Mouse (Mus musculus) liver, embryonic 13.5 days (tissue): Measurements from ENCODE around the gene Mreg. TPM values are rescaled to one million over a fixed set of nuclear protein-coding genes. Genes with fewer than 3 reads are reported as not detected.
"Not testable (repeated sequence)": the region's sequence is repeated elsewhere in the genome, so short reads cannot be mapped to it uniquely, and the experiment has no call there.

ENCODE experiments used
- ATAC-seq: fragments of 200-750 bp; cut with Nextera tagmentation; 2 replicates; pipeline ENCODE4 v1.8.0; 2017; ENCODE audit warnings: low read depth, mild to moderate bottlenecking, moderate number of reproducible peaks, moderate library complexity
- DNase-seq: peaks from one replicate; pipeline ENCODE4 v3.0.0; 2022
- H3K27ac ChIP-seq: fragments of 300-500 bp; sonication (generic); 2 replicates; pipeline ENCODE4 v1.5.1; 2015; ENCODE audit warnings: moderate library complexity, mild to moderate bottlenecking, inconsistent platforms
- H3K27me3 ChIP-seq: fragments of 300-500 bp; sonication (generic); 2 replicates; pipeline ENCODE4 v1.6.1; 2015; ENCODE audit warnings: mild to moderate bottlenecking, inconsistent platforms
- H3K36me3 ChIP-seq: fragments of 300-500 bp; sonication (generic); 2 replicates; pipeline ENCODE4 v1.6.1; 2015; ENCODE audit warnings: mild to moderate bottlenecking, inconsistent platforms
- H3K4me1 ChIP-seq: fragments of 300-500 bp; sonication (generic); replicated peaks from 2 replicates; pipeline ENCODE4 v1.6.1; 2015; ENCODE audit warnings: inconsistent platforms
- H3K4me2 ChIP-seq: fragments of 300-500 bp; sonication (generic); 2 replicates; pipeline ENCODE4 v1.6.1; 2015; ENCODE audit warnings: inconsistent platforms, mild to moderate bottlenecking, moderate library complexity
- H3K4me3 ChIP-seq: fragments of 300-500 bp; sonication (generic); replicated peaks from 2 replicates; pipeline ENCODE4 v1.5.1; 2015; ENCODE audit warnings: mild to moderate bottlenecking, inconsistent platforms
- H3K9ac ChIP-seq: fragments of 300-500 bp; sonication (generic); 2 replicates; pipeline ENCODE4 v1.6.1; 2015; ENCODE audit warnings: mild to moderate bottlenecking, inconsistent platforms
- H3K9me3 ChIP-seq: fragments of 300-500 bp; sonication (generic); replicated peaks from 2 replicates; pipeline ENCODE4 v1.6.1; 2016; ENCODE audit warnings: inconsistent platforms
- WGBS: fragments of 180-500 bp; shearing (Covaris S2); methylation state at CpG from one replicate; pipeline ENCODE4 v1.1.7; 2015; ENCODE audit not compliant: insufficient replicate concordance; 5-methylcytosine and 5-hydroxymethylcytosine counted together
- polyA plus RNA-seq: library from polyadenylated mRNA; unstranded; fragments of >200 nt; fragmentation: Nextera tagmentation; extraction: Ambion mirVana; gene quantifications from 2 replicates; pipeline ENCODE4 v1.2.1, GENCODE M21; 2015

Mreg gene
- polyA plus RNA-seq, 1 experiment from 2014 or later, result 5.1 TPM

DNA sequence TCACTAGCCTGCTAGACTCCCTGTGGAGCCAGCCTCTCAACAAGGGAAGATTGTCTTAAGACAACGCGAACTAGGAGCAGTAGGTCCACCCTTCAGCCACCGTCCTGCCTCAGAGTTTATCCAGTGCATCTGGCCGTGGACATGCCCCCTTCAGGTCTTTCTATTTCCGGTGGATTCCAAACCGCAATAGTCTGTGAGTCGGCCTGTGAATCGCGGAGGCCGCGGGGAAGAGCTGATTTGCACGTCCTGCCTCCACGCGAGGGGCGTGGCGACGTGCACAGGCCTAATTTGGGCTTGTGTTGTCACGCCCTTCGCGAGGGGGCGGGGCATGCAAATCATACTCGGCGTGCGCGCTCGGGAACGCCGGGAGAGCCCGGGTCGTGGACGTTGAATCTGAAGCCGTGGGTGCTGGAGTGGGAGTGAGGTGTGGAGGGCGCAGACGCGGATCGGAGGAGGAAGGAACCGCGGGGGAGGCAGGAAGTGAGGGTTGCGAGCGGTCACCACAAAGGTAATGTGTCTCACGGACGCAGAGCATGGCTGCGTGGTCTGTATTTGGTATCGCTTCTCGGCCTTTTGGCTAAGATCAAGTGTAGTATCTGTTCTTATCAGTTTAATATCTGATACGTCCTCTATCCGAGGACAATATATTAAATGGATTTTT is 31.7 kb upstream of the Mreg start:
- Histone ChIP-seq H3K4me1 (peaks cover 13% of the 10 kb centered on the region), H3K36me3 (no peaks in the 10 kb centered on the region), H3K4me3 (peak overlapping the region; percentile 42), H3K9me3 (no peaks in the 10 kb centered on the region), H3K4me2 (peak overlapping the region; percentile 67), H3K27me3 (no peaks in the 10 kb centered on the region), H3K27ac (peak overlapping the region; percentile 87), H3K9ac (peak overlapping the region; percentile 73)
- peak; percentile 95 for DNase-seq
- peak; percentile 84 for ATAC-seq
- WGBS, result under 1% methylated on average over 47 of the region's 47 CpGs

DNA sequence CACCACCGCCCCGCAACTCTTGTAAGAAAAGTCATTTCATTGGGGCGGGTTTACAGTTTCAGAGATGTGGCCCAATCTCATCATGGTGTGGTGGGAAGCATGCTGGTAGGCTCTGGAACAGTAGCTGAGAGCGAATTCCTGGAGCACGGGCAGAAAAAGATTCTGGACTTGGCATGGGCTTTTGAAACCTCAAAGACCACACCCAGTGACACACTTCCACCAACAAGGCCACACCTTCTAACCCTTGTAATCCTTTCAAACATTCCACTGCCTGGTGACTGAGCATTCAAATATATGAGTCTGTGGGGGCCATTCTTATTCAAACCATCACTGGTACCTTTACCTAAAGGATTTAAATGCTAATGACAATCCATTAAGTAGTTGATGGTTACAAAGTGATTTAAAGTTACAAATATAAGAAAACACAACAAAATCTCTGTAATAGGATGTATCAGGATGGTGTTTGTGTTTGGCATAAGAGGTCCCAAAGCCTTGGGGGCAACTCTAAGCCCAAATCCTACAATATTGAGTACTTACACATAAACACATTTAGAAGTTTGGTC is 30.6 kb upstream of the Mreg start:
- no peak for ATAC-seq
- 75% methylated on average over 5 of the region's 5 CpGs for WGBS
- H3K27me3 ChIP-seq, result peaks cover 9% of the 10 kb centered on the region
- H3K4me1 ChIP-seq, result peaks cover 18% of the 10 kb centered on the region
- no peak overlapping the region for H3K27ac ChIP-seq
- H3K4me2 ChIP-seq, result no peak overlapping the region
- DNase-seq, result no peak
- no peaks in the 10 kb centered on the region for H3K36me3 ChIP-seq
- H3K9me3 ChIP-seq, result no peaks in the 10 kb centered on the region
- no peak overlapping the region for H3K4me3 ChIP-seq
- no peak overlapping the region for H3K9ac ChIP-seq

GRCm38 (mm10) chr1:72239113-72239512 is 27.0 kb upstream of the Mreg start:
- not testable (repeated sequence) for H3K9ac ChIP-seq, DNase-seq, H3K36me3 ChIP-seq, H3K4me3 ChIP-seq, H3K27ac ChIP-seq, H3K9me3 ChIP-seq, ATAC-seq, H3K4me2 ChIP-seq
- Histone ChIP-seq H3K4me1 (peaks cover 20% of the 10 kb centered on the region), H3K27me3 (peaks cover 34% of the 10 kb centered on the region)
- 67% methylated on average over 3 of the region's 3 CpGs for WGBS

GRCm38 (mm10) chr1:72238016-72238580 is 26.0 kb upstream of the Mreg start:
- ATAC-seq (no peak), DNase-seq (no peak)
- Histone ChIP-seq H3K4me1 (peaks cover 14% of the 10 kb centered on the region), H3K27ac (no peak overlapping the region), H3K9ac (no peak overlapping the region), H3K9me3 (no peaks in the 10 kb centered on the region), H3K4me2 (peak overlapping the region; percentile 12; the same call in 1 of the 2 replicates), H3K4me3 (no peak overlapping the region), H3K36me3 (no peaks in the 10 kb centered on the region), H3K27me3 (peaks cover 36% of the 10 kb centered on the region)
- 50% methylated on average over 10 of the region's 10 CpGs for WGBS

- Histone ChIP-seq H3K36me3 (no peaks in the 10 kb centered on the region), H3K4me3 (no peak overlapping the region), H3K9me3 (no peaks in the 10 kb centered on the region), H3K27ac (no peak overlapping the region), H3K4me2 (0 out of 2 replicates have a peak overlapping the region, but pooled peaks have one; percentile 12), H3K9ac (no peak overlapping the region), H3K27me3 (peaks cover 38% of the 10 kb centered on the region), H3K4me1 (peaks cover 13% of the 10 kb centered on the region; the same call in 1 of the 2 replicates)
- peak; percentile 83 for ATAC-seq
- DNase-seq, result peak; percentile 39
- WGBS, result under 1% methylated on average over 13 of the region's 13 CpGs
Observed at GRCm38 (mm10) chr1:72237007-72237775, 25.1 kb upstream of the Mreg start.

GRCm38 (mm10) chr1:72236363-72237006 is 24.4 kb upstream of the Mreg start:
- peaks cover 38% of the 10 kb centered on the region for H3K27me3 ChIP-seq
- peak; percentile 36 for DNase-seq
- H3K9ac ChIP-seq, result peak overlapping the region; percentile 47
- ATAC-seq, result peak; percentile 79
- H3K27ac ChIP-seq, H3K9me3 ChIP-seq, H3K36me3 ChIP-seq: not testable (repeated sequence)
- under 1% methylated on average over 37 of the region's 50 CpGs for WGBS
- H3K4me1 ChIP-seq, result peaks cover 13% of the 10 kb centered on the region; the same call in 1 of the 2 replicates
- peak overlapping the region; percentile 69 for H3K4me2 ChIP-seq
- H3K4me3 ChIP-seq, result peak overlapping the region; percentile 53

DNA sequence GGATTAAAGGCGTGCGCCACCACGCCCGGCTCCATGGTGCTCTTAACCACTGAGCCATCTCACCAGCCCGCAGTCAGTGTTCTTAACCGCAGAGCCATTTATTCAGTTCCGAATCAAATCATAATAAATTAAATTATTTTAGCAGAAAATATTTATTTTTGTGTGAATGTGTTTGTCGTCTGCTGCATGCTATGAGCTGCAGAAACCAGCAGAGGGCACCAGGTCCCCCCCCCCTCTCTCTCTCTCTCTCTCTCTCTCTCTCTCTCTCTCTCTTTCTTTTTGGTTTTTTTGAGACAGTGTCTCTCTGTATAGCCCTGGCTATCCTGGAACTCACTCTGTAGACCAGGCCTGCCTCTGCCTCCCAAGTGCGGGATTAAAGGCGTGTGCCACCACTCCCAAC is 20.5 kb upstream of the Mreg start:
- DNase-seq, result not testable (repeated sequence)

DNA sequence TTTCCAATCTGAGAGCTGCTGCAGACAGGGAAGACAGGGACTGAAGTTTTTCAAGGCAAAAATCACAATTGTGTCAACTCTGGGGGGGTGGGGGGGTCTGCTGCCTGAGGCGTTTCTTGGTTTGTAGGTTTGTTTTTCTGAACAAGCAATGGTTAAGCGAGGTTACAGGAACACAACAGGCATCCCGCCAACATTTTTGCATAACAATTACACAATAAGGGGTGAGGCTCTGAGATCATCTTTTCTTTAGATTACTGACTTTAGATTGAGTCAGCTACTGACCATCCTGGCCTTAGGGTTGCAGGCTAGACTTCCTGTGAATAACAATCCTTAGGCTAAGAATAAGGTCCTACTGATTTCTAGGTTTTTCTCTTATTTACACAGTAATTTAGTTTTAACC is 16.9 kb upstream of the Mreg start:
- H3K9ac ChIP-seq, result no peak overlapping the region
- H3K4me3 ChIP-seq, result no peak overlapping the region
- no peaks in the 10 kb centered on the region for H3K9me3 ChIP-seq
- no peak for ATAC-seq
- 37% methylated on average over 3 of the region's 3 CpGs for WGBS
- H3K4me1 ChIP-seq, result peaks cover 8% of the 10 kb centered on the region
- no peak for DNase-seq
- no peaks in the 10 kb centered on the region for H3K36me3 ChIP-seq
- H3K27ac ChIP-seq, result no peak overlapping the region
- H3K27me3 ChIP-seq, result peaks cover 22% of the 10 kb centered on the region
- no peak overlapping the region for H3K4me2 ChIP-seq

More for the DNA sequence above, 20.5 kb upstream of the Mreg start:
- not testable (repeated sequence) for H3K27ac ChIP-seq, ATAC-seq, H3K4me3 ChIP-seq, H3K9ac ChIP-seq, H3K36me3 ChIP-seq, H3K9me3 ChIP-seq, H3K4me1 ChIP-seq, H3K4me2 ChIP-seq
- WGBS, result 63% methylated on average over 10 of the region's 10 CpGs
- peaks cover 28% of the 10 kb centered on the region for H3K27me3 ChIP-seq

GRCm38 (mm10) chr1:72227546-72227945 is 15.4 kb upstream of the Mreg start:
- Histone ChIP-seq H3K27me3 (peaks cover 32% of the 10 kb centered on the region), H3K36me3 (no peaks in the 10 kb centered on the region), H3K4me1 (peaks cover 8% of the 10 kb centered on the region), H3K9ac (no peak overlapping the region), H3K27ac (no peak overlapping the region), H3K9me3 (no peaks in the 10 kb centered on the region), H3K4me3 (no peak overlapping the region), H3K4me2 (no peak overlapping the region)
- WGBS, result 78% methylated on average over 5 of the region's 5 CpGs
- DNase-seq, result no peak
- ATAC-seq, result no peak

GRCm38 (mm10) chr1:72226887-72227481 is 14.9 kb upstream of the Mreg start:
- no peak for ATAC-seq
- no peak overlapping the region; the same call in 1 of the 2 replicates for H3K27ac ChIP-seq
- H3K27me3 ChIP-seq, result peaks cover 34% of the 10 kb centered on the region
- peaks cover 8% of the 10 kb centered on the region for H3K4me1 ChIP-seq
- H3K9me3 ChIP-seq, result no peaks in the 10 kb centered on the region
- 35% methylated on average over 4 of the region's 4 CpGs for WGBS
- no peak overlapping the region for H3K9ac ChIP-seq
- H3K4me2 ChIP-seq, result no peak overlapping the region
- H3K36me3 ChIP-seq, result no peaks in the 10 kb centered on the region
- DNase-seq, result no peak
- H3K4me3 ChIP-seq, result no peak overlapping the region
